Mouse (Mus musculus): ENCODE measurements around the gene Smap2. TPM values are rescaled to one million over a fixed set of nuclear protein-coding genes. Genes with fewer than 3 reads are reported as not detected.
A peak's percentile ranks its signal among the peaks of the same experiment; 100 is the strongest.

The Smap2 gene
- polyA plus RNA-seq, 1 experiment from 2014 or later: 14.1 TPM

DNA sequence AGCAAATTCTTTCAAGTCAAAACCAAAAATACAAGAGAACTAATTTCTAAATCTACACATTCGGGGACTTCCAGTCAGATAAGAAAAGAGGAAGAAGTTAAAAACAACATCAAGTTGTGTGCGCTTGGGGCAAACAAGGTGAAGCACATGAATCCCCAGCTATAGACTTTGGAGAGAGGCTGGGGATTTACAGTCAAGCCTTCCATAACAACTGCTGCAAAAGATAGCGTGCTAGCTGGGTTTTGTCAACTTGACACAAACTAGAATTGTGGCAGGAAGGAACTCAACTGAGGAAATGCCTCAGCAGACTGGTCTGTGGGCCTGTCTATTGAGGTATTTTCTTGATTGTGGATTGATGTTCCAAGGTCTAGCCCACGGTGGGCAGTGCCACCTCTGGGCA lies 12.4 kb downstream of the Smap2 start:
- ATAC-seq (replicated peaks; ENCODE audit: low FRiP score, low read depth) (no peak), DNase-seq (ENCODE audit: low spot score) (no peak)
- no peaks in the 10 kb centered on the region for H3K27me3 ChIP-seq (ENCODE audit: insufficient read depth, low read length)
- H3K4me3 ChIP-seq (replicated peaks; ENCODE audit: low read depth, low read length): no peak overlapping the region
- H3K9me3 ChIP-seq (replicated peaks; ENCODE audit: low read length): no peaks in the 10 kb centered on the region
- no peak overlapping the region for H3K27ac ChIP-seq
- no peaks in the 10 kb centered on the region for H3K36me3 ChIP-seq (ENCODE audit: insufficient read depth, low read length)
- no peak overlapping the region for H3K9ac ChIP-seq (ENCODE audit: low read depth, low read length)
- no peak for TF ChIP-seq CTCF (IDR thresholded peaks at IDR 0.05; ENCODE audit: low read depth)
- 55% methylated on average over 4 of the region's 4 CpGs for WGBS
- H3K4me2 ChIP-seq (ENCODE audit: low read length): no peak overlapping the region
- peaks cover 22% of the 10 kb centered on the region; the same call in 1 of the 2 replicates for H3K4me1 ChIP-seq (replicated peaks; ENCODE audit: insufficient read depth, low read length)

DNA sequence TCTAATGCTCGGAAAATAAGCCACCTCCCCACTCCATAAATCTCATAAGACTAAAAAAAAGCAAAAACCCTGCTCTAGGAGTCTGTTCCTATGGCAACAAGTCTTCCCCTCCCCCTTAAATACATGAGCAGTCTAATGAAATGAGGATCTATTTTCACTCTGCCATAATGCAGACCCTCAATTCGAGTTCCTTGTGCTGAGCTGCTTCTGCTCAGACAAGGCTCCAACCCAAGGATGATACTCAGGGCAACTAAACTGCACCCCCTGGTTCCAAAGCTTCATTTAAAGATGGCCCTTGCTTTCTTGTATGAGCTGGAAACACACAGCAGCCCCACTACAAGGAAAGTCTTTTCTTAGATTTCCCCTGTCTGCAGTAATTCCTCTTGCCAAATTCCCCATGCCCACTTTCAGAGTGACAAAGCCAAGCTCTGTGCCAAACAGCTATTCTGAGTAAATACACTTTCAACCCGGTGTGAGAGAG lies 13.4 kb downstream of the Smap2 start:
- H3K4me2 ChIP-seq (ENCODE audit: low read length): no peak overlapping the region
- H3K27me3 ChIP-seq (ENCODE audit: insufficient read depth, low read length): no peaks in the 10 kb centered on the region
- no peaks in the 10 kb centered on the region for H3K36me3 ChIP-seq (ENCODE audit: insufficient read depth, low read length)
- H3K4me1 ChIP-seq (replicated peaks; ENCODE audit: insufficient read depth, low read length): peaks cover 18% of the 10 kb centered on the region; the same call in 1 of the 2 replicates
- ATAC-seq (replicated peaks; ENCODE audit: low FRiP score, low read depth) (0 out of 2 replicates have a peak, but pooled peaks have one; percentile 17), DNase-seq (ENCODE audit: low spot score) (peak; percentile 79)
- no peak overlapping the region for H3K27ac ChIP-seq
- 17% methylated on average over 3 of the region's 3 CpGs for WGBS
- H3K9ac ChIP-seq (ENCODE audit: low read depth, low read length): no peak overlapping the region
- H3K9me3 ChIP-seq (replicated peaks; ENCODE audit: low read length): no peaks in the 10 kb centered on the region
- H3K4me3 ChIP-seq (replicated peaks; ENCODE audit: low read depth, low read length): no peak overlapping the region
- TF ChIP-seq CTCF (IDR thresholded peaks at IDR 0.05; ENCODE audit: low read depth): no peak

DNA sequence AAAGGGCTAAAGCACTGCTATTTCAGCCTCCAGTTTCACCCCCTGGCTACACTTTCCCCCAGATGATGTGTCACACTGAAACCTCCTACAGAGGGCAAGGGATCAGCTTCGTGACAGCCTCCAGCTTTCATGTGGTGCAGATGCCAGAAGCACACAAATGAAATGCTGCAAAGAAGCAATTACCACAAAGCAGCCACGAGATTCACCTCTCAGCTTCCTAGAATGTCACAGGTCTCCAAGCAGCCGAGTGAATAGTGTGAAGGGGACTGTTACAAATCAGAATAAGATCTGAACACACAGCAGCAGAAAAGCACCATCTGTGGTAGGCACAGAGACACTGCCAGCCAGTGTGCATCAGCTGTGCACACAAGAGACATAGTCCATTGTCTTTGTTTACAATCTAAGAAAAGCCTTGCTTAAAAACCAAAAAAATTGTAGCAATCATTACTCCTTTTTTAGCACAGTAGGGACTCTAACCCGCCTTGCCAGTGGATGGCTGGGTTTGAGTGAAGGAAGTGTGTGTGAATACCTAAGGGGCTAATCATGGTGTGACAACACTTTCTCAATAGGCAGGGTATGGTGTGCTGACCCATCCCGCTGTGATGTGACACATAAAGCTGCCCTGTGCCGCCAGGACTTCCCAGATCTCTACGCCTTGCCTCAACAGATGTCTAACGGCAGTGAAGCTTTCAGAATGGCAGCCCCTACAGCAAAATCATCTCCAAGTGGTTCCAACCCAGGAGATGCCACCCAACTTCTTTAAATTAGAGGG lies 14.5 kb downstream of the Smap2 start:
- Histone ChIP-seq H3K9ac (ENCODE audit: low read depth, low read length) (no peak overlapping the region), H3K4me3 (replicated peaks; ENCODE audit: low read depth, low read length) (no peak overlapping the region), H3K4me1 (replicated peaks; ENCODE audit: insufficient read depth, low read length) (peaks cover 18% of the 10 kb centered on the region; the same call in 1 of the 2 replicates), H3K27ac (no peak overlapping the region), H3K36me3 (ENCODE audit: insufficient read depth, low read length) (no peaks in the 10 kb centered on the region), H3K27me3 (ENCODE audit: insufficient read depth, low read length) (no peaks in the 10 kb centered on the region), H3K9me3 (replicated peaks; ENCODE audit: low read length) (no peaks in the 10 kb centered on the region), H3K4me2 (ENCODE audit: low read length) (no peak overlapping the region)
- WGBS: 24% methylated on average over 8 of the region's 8 CpGs
- no peak for TF ChIP-seq CTCF (IDR thresholded peaks at IDR 0.05; ENCODE audit: low read depth)
- DNase-seq (ENCODE audit: low spot score) (peak; percentile 74), ATAC-seq (replicated peaks; ENCODE audit: low FRiP score, low read depth) (no peak)

DNA sequence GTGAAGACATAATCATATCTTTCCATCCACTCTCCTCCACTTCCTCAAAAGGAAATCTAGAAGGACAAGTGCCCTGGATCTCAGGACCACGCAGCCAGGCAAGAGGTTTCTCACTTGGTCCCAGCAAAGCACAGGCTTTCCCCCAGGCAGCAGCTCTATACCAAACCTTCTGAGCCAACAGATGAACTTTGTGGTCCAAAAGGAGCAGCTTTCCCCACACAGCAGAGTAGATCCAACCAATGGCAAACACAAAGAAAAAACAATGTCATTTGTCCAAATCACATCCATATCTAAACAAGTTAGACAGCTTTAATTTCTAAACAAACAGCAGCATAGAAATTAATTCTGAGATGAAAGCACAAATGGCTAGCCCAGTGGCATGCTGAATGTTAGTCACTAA lies 15.4 kb downstream of the Smap2 start:
- TF ChIP-seq CTCF (IDR thresholded peaks at IDR 0.05; ENCODE audit: low read depth): no peak
- H3K27ac ChIP-seq: no peak overlapping the region
- ATAC-seq (replicated peaks; ENCODE audit: low FRiP score, low read depth) (no peak), DNase-seq (ENCODE audit: low spot score) (no peak)
- H3K4me2 ChIP-seq (ENCODE audit: low read length): no peak overlapping the region
- 70% methylated on average over 1 of the region's 1 CpGs for WGBS
- H3K27me3 ChIP-seq (ENCODE audit: insufficient read depth, low read length): no peaks in the 10 kb centered on the region
- no peak overlapping the region for H3K4me3 ChIP-seq (replicated peaks; ENCODE audit: low read depth, low read length)
- H3K9ac ChIP-seq (ENCODE audit: low read depth, low read length): no peak overlapping the region
- no peaks in the 10 kb centered on the region for H3K36me3 ChIP-seq (ENCODE audit: insufficient read depth, low read length)
- H3K9me3 ChIP-seq (replicated peaks; ENCODE audit: low read length): no peaks in the 10 kb centered on the region
- peaks cover 18% of the 10 kb centered on the region; the same call in 1 of the 2 replicates for H3K4me1 ChIP-seq (replicated peaks; ENCODE audit: insufficient read depth, low read length)

DNA sequence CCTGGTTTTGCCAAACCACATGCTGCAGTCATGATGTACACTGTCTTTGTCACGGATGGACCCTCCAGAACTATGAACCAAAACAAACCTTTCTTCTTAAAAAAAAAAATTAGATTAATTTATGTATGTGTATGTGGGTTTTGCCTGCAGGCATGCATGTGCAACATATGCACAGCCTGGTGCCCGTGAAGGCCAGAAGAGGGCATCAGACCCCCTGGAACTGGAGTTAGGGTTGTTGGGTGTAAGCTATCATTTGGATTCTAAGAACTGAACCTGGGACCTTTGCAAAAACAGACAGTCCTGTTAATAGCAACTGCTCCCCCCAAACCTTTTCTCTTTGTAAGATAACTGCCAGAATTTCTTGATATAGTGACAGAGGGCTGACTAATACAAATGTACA lies 16.0 kb downstream of the Smap2 start:
- DNase-seq (ENCODE audit: low spot score): no peak
- no peaks in the 10 kb centered on the region for H3K27me3 ChIP-seq (ENCODE audit: insufficient read depth, low read length)
- H3K9ac ChIP-seq (ENCODE audit: low read depth, low read length): no peak overlapping the region
- no peak overlapping the region for H3K27ac ChIP-seq
- H3K9me3 ChIP-seq (replicated peaks; ENCODE audit: low read length): no peaks in the 10 kb centered on the region
- no peaks in the 10 kb centered on the region for H3K36me3 ChIP-seq (ENCODE audit: insufficient read depth, low read length)
- whole genome bisulfite sequencing: 80% methylated on average over 2 of the region's 2 CpGs
- TF ChIP-seq CTCF (IDR thresholded peaks at IDR 0.05; ENCODE audit: low read depth): peak; percentile 25; the same call in 1 of the 2 replicates
- H3K4me2 ChIP-seq (ENCODE audit: low read length): no peak overlapping the region
- no peak overlapping the region for H3K4me3 ChIP-seq (replicated peaks; ENCODE audit: low read depth, low read length)
- H3K4me1 ChIP-seq (replicated peaks; ENCODE audit: insufficient read depth, low read length): peaks cover 18% of the 10 kb centered on the region; the same call in 1 of the 2 replicates
- ATAC-seq (replicated peaks; ENCODE audit: low FRiP score, low read depth): no peak

DNA sequence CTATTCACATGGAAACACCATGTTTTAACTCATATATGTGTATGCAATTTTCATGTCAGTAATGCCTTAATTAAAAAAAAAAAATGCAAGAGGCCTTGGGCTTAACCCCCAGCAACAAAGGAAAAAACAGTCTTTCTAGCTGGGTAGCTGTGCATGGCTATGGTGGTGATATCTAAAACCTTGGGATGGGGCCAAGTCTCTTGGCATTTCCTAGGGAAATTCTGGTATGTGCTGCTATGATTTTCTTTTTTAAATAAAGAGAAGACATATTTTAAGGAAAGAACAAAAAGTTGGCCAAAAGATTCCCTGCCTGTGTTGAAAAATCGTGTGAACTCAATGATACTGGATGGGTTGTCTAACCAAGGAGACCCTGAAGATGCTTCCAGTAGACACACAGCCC lies 21.1 kb downstream of the Smap2 start:
- Histone ChIP-seq H3K27me3 (ENCODE audit: insufficient read depth, low read length) (no peaks in the 10 kb centered on the region), H3K4me1 (replicated peaks; ENCODE audit: insufficient read depth, low read length) (no peaks in the 10 kb centered on the region), H3K9me3 (replicated peaks; ENCODE audit: low read length) (no peaks in the 10 kb centered on the region), H3K4me3 (replicated peaks; ENCODE audit: low read depth, low read length) (no peak overlapping the region), H3K4me2 (ENCODE audit: low read length) (no peak overlapping the region), H3K9ac (ENCODE audit: low read depth, low read length) (no peak overlapping the region), H3K27ac (no peak overlapping the region), H3K36me3 (ENCODE audit: insufficient read depth, low read length) (no peaks in the 10 kb centered on the region)
- DNase-seq (ENCODE audit: low spot score): no peak
- TF ChIP-seq CTCF (IDR thresholded peaks at IDR 0.05; ENCODE audit: low read depth): no peak
- WGBS: 72% methylated on average over 1 of the region's 1 CpGs
- ATAC-seq (replicated peaks; ENCODE audit: low FRiP score, low read depth): no peak
